Mouse (Mus musculus): Measurements from ENCODE around the gene Trim16. TPM values are rescaled to one million over a fixed set of nuclear protein-coding genes. Genes with fewer than 3 reads are reported as not detected.
A peak's percentile ranks its signal among the peaks of the same experiment; 100 is the strongest.

Gene Trim16
- polyA plus RNA-seq (2015; fragmentation: Nextera tagmentation; extraction: Ambion mirVana), result 6.8 and 7.9 TPM in 2 replicates

GRCm38 (mm10) chr11:62820059-62820541 lies at the start of gene Trim16:
Trim16 (plus strand) TSS chr11:62820231.
- H3K4me3 ChIP-seq, result peak within 1 kb of the TSS; percentile 45

DNA sequence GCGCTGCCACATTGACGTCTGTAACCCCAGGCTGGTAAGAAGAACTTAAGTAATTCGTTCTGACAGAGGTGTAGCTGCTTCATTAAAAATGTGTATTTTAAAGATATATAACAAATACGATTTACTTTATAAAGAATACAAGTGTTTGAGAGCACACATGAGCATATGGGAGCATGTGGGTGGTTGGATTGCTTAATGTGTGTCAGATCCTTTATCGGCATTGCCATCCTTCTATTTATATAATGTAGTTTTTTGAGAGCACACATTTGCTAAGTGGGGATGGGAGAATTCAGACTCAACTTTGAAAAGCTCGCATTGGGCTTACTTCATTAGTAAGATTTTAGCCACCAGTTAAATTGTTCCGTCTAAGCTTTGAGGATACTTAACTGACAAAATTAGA lies 43.5 kb upstream of the Trim16 start:
- Histone ChIP-seq H3K9ac (no peak overlapping the region), H3K4me3 (no peak overlapping the region), H3K4me2 (no peak overlapping the region), H3K27ac (no peak overlapping the region), H3K4me1 (replicated peaks) (no peaks in the 10 kb centered on the region), H3K9me3 (peaks cover 61% of the 10 kb centered on the region), H3K27me3 (no peaks in the 10 kb centered on the region), H3K36me3 (peaks cover 62% of the 10 kb centered on the region)
- ATAC-seq (ENCODE audit: low FRiP score), result no peak
- 98% methylated on average over 7 of the region's 7 CpGs for WGBS

More at GRCm38 (mm10) chr11:62820059-62820541, at the start of gene Trim16:
- 8% methylated on average over 15 of the region's 15 CpGs for WGBS
- Histone ChIP-seq H3K4me2 (peak within 1 kb of the TSS; percentile 72), H3K9ac (peak within 1 kb of the TSS; percentile 70), H3K27me3 (no peaks in the 10 kb centered on the region), H3K27ac (peak within 1 kb of the TSS; percentile 74), H3K4me1 (replicated peaks) (peaks cover 14% of the 10 kb centered on the region), H3K9me3 (no peaks in the 10 kb centered on the region), H3K36me3 (no peaks in the 10 kb centered on the region)
- ATAC-seq (ENCODE audit: low FRiP score), result peak; percentile 87

- Histone ChIP-seq H3K9ac (peak within 1 kb of the TSS; percentile 79), H3K4me3 (peak within 1 kb of the TSS; percentile 63), H3K27ac (peak within 1 kb of the TSS; percentile 81), H3K4me2 (peak within 1 kb of the TSS; percentile 74), H3K9me3 (peaks cover 15% of the 10 kb centered on the region), H3K27me3 (no peaks in the 10 kb centered on the region), H3K36me3 (peaks cover 31% of the 10 kb centered on the region), H3K4me1 (replicated peaks) (peaks cover 18% of the 10 kb centered on the region)
- 6% methylated on average over 34 of the region's 34 CpGs for WGBS
- peak; percentile 92 for ATAC-seq (ENCODE audit: low FRiP score)
Observed at GRCm38 (mm10) chr11:62788935-62789616, 31.0 kb upstream of the Trim16 start, which contains the start of gene Zfp286. Zfp286 (minus strand) TSS chr11:62789462.

DNA sequence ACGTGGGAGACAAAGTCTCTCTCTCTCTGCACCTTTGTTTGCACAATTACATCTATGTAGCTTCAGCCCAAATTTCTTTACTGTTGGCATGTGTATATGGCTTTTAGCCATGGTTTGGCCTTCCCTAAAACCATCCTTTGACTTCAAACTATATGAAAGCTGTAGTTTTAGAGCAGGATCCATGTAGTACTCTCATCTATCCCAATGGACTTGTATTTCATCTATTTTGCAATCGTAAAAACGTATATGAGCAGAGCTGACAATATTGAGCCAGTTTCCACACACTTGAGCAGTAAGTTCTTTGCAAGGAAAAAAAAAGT lies 30.5 kb upstream of the Trim16 start:
- peak overlapping the region; percentile 81 for H3K27ac ChIP-seq
- peak overlapping the region; percentile 65 for H3K9ac ChIP-seq
- no peak; the same call in 1 of the 2 replicates for ATAC-seq (ENCODE audit: low FRiP score)
- H3K27me3 ChIP-seq, result no peaks in the 10 kb centered on the region
- 57% methylated on average over 3 of the region's 3 CpGs for WGBS
- H3K4me3 ChIP-seq, result peak overlapping the region; percentile 63
- H3K9me3 ChIP-seq, result peaks cover 10% of the 10 kb centered on the region
- peaks cover 18% of the 10 kb centered on the region for H3K4me1 ChIP-seq (replicated peaks)
- peak overlapping the region; percentile 74 for H3K4me2 ChIP-seq
- H3K36me3 ChIP-seq, result peaks cover 26% of the 10 kb centered on the region

DNA sequence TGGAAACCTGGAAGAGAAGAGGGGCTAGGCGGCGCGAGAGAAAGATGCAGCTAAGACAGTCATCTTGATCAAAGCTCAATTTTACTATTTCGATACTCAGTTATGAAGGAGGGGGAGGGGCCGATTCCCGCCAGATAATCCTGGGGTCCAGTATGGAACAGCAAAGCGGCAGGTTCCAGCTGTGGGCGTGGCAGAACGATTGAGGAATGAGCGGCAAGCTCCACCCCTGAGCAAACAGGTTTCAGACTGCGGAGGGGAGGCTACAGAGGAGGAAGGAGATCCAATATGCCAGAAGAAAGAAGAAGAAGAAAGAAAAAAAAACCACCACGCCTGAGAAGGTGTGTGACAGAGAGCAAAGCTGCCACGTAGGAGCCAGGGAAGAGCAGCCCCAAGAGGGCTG lies 15.9 kb upstream of the Trim16 start:
- no peak for ATAC-seq (ENCODE audit: low FRiP score)
- no peak overlapping the region for H3K9ac ChIP-seq
- H3K27me3 ChIP-seq, result 0 out of 2 replicates have a peak, but pooled peaks cover 2% of the 10 kb centered on the region
- H3K9me3 ChIP-seq, result no peaks in the 10 kb centered on the region
- 59% methylated on average over 13 of the region's 13 CpGs for WGBS
- no peaks in the 10 kb centered on the region for H3K36me3 ChIP-seq
- no peak overlapping the region for H3K4me3 ChIP-seq
- H3K27ac ChIP-seq, result no peak overlapping the region
- no peaks in the 10 kb centered on the region for H3K4me1 ChIP-seq (replicated peaks)
- no peak overlapping the region for H3K4me2 ChIP-seq

DNA sequence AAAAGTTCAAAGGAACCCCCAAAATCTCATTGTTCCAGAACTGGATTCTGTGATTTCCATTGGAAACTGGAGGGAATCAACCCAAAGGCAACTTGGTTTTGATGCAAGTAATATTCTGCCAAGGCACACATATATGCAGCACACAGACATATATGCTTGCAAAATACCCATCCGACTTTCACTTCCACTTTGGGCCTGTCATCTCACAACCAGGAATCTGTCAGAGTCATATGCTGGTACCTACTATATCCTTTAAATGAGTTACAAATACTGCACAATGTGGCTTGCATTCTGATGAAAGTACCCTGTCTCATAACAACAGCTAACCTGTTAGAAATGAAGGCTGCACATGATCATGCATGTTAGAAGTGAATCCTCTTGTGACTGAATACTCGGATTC lies 12.1 kb upstream of the Trim16 start:
- Histone ChIP-seq H3K4me3 (no peak overlapping the region), H3K4me2 (no peak overlapping the region), H3K9me3 (no peaks in the 10 kb centered on the region), H3K27me3 (no peaks in the 10 kb centered on the region), H3K27ac (no peak overlapping the region), H3K4me1 (replicated peaks) (no peaks in the 10 kb centered on the region), H3K9ac (no peak overlapping the region), H3K36me3 (no peaks in the 10 kb centered on the region)
- WGBS, result 79% methylated on average over 2 of the region's 2 CpGs
- ATAC-seq (ENCODE audit: low FRiP score), result no peak

DNA sequence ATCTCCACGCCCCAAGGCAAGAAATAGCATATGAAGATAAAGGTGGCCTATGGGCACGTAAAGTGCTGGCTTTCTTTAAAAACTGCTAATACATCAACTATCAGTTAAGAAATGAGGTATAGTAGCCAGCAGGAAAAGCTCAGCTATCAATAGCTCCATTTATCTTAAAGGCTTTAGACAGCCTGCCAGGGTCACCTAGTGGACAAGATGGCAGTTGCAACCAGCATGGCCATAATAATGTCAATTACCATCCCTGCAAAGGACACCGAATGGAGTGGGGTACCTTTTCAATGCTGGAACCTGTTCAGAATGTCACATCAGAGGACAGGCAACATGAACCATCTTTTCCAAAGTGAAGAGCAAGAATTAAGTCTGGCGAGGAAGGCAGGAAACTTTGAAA lies 10.8 kb upstream of the Trim16 start:
- H3K36me3 ChIP-seq, result no peaks in the 10 kb centered on the region
- H3K4me1 ChIP-seq (replicated peaks), result no peaks in the 10 kb centered on the region
- H3K27me3 ChIP-seq, result no peaks in the 10 kb centered on the region
- H3K9ac ChIP-seq, result no peak overlapping the region
- ATAC-seq (ENCODE audit: low FRiP score), result no peak
- no peaks in the 10 kb centered on the region for H3K9me3 ChIP-seq
- no peak overlapping the region for H3K4me3 ChIP-seq
- WGBS, result 74% methylated on average over 4 of the region's 4 CpGs
- no peak overlapping the region for H3K27ac ChIP-seq
- no peak overlapping the region for H3K4me2 ChIP-seq

DNA sequence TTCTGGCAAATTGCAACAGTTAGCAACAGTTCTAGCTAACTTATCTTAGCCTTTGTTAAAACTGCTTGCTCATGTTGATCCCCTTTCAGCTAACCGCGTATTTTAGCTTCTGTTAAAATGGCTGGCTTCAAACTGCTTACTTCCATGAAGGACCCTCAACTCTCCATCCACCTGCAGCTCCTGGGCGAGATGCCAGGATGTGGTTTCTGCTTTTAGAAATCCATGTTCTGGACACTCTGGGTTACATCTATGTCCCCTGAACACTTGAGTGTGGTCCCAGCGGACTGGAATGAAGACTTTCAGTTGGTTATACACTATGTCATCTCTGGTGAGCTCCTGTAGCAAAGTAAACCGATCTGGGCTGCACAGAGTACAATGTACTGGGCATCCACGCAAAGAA lies 7.8 kb upstream of the Trim16 start:
- Histone ChIP-seq H3K36me3 (no peaks in the 10 kb centered on the region), H3K9me3 (no peaks in the 10 kb centered on the region), H3K27me3 (no peaks in the 10 kb centered on the region), H3K27ac (no peak overlapping the region), H3K9ac (no peak overlapping the region), H3K4me3 (no peak overlapping the region), H3K4me1 (replicated peaks) (no peaks in the 10 kb centered on the region), H3K4me2 (no peak overlapping the region)
- no peak for ATAC-seq (ENCODE audit: low FRiP score)
- 91% methylated on average over 6 of the region's 6 CpGs for WGBS

DNA sequence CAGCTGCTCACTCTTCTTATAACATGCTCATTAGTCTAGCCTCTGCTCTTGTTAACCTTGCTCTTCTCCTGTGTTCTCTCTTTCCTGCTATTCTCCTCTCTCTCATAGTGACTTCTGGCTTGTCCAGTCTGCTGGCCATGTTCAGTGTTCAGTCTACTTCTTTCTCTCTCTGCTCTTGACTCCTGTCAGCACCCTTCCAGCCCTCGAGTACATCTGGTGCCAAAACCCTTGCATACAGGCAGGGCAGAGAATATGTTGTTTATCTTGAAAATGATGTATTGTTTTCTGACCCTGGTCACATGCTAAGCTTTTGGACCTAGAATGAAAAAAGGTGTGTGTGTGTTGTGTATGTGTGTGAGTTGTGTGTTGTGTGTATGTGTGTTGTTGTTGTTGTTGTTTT lies 6.5 kb upstream of the Trim16 start:
- 58% methylated on average over 1 of the region's 1 CpGs for WGBS
- H3K27me3 ChIP-seq, result no peaks in the 10 kb centered on the region
- no peak for ATAC-seq (ENCODE audit: low FRiP score)
- no peak overlapping the region for H3K9ac ChIP-seq
- H3K4me1 ChIP-seq (replicated peaks), result no peaks in the 10 kb centered on the region
- no peaks in the 10 kb centered on the region for H3K9me3 ChIP-seq
- H3K36me3 ChIP-seq, result no peaks in the 10 kb centered on the region
- H3K27ac ChIP-seq, result no peak overlapping the region
- no peak overlapping the region for H3K4me2 ChIP-seq
- H3K4me3 ChIP-seq, result no peak overlapping the region

GRCm38 (mm10) chr11:62813970-62814624 lies 5.9 kb upstream of the Trim16 start:
- H3K4me1 ChIP-seq (replicated peaks), result no peaks in the 10 kb centered on the region
- H3K4me3 ChIP-seq, result no peak overlapping the region
- 73% methylated on average over 6 of the region's 6 CpGs for WGBS
- no peaks in the 10 kb centered on the region for H3K9me3 ChIP-seq
- H3K4me2 ChIP-seq, result no peak overlapping the region
- no peaks in the 10 kb centered on the region for H3K36me3 ChIP-seq
- no peaks in the 10 kb centered on the region for H3K27me3 ChIP-seq
- ATAC-seq (ENCODE audit: low FRiP score), result no peak
- H3K27ac ChIP-seq, result no peak overlapping the region
- H3K9ac ChIP-seq, result no peak overlapping the region

- Histone ChIP-seq H3K9me3 (no peaks in the 10 kb centered on the region), H3K4me3 (no peak overlapping the region), H3K9ac (no peak overlapping the region), H3K36me3 (no peaks in the 10 kb centered on the region), H3K27ac (no peak overlapping the region), H3K4me2 (no peak overlapping the region), H3K27me3 (no peaks in the 10 kb centered on the region), H3K4me1 (replicated peaks) (no peaks in the 10 kb centered on the region)
- ATAC-seq (ENCODE audit: low FRiP score), result no peak
- WGBS, result 76% methylated on average over 4 of the region's 4 CpGs
Observed at GRCm38 (mm10) chr11:62814625-62815024, 5.4 kb upstream of the Trim16 start.

GRCm38 (mm10) chr11:62815438-62815837 lies 4.6 kb upstream of the Trim16 start:
- H3K27ac ChIP-seq, result no peak overlapping the region
- no peaks in the 10 kb centered on the region for H3K36me3 ChIP-seq
- H3K9ac ChIP-seq, result no peak overlapping the region
- no peak overlapping the region for H3K4me3 ChIP-seq
- peaks cover 6% of the 10 kb centered on the region for H3K4me1 ChIP-seq (replicated peaks)
- H3K9me3 ChIP-seq, result no peaks in the 10 kb centered on the region
- 97% methylated on average over 1 of the region's 1 CpGs for WGBS
- ATAC-seq (ENCODE audit: low FRiP score), result no peak
- H3K27me3 ChIP-seq, result no peaks in the 10 kb centered on the region
- H3K4me2 ChIP-seq, result no peak overlapping the region

DNA sequence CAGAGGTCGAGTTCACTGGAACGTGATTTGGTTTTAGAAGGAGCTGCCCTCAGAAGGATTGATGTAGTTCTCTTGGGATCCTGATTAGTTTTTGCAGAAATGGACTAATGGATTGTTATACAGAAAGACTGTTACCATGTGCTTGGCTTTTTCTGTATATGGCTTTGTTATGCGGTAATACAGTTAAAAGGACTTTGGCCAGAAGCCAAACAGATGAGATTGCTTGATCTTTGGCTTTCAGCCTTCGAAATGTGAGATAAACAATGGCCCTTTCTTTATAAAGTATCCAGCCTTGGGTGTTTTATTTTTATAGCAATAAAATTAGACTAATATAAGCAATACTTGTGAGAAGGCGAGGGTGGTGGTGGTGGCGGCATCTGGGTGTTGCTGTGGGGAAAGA lies 3.4 kb upstream of the Trim16 start:
- no peak for ATAC-seq (ENCODE audit: low FRiP score)
- H3K27me3 ChIP-seq, result no peaks in the 10 kb centered on the region
- H3K9ac ChIP-seq, result no peak overlapping the region
- no peaks in the 10 kb centered on the region for H3K9me3 ChIP-seq
- peaks cover 14% of the 10 kb centered on the region for H3K4me1 ChIP-seq (replicated peaks)
- no peak overlapping the region for H3K27ac ChIP-seq
- H3K4me2 ChIP-seq, result no peak overlapping the region
- H3K4me3 ChIP-seq, result no peak overlapping the region
- 75% methylated on average over 6 of the region's 6 CpGs for WGBS
- no peaks in the 10 kb centered on the region for H3K36me3 ChIP-seq

Measured in hindbrain, embryonic 13.5 days (tissue).